ENCODE assay signal across 8 mouse cellular contexts in genomic region chr11:117326867-117327600, GRCm38 (mm10).
DNase-seq lines count a peak whose midpoint lies in the region; ATAC-seq and TF ChIP-seq lines count a peak whose summit lies in the region.

No protein-coding gene starts in this region.

- H3K27ac ChIP-seq in hindbrain, embryonic 10.5 days: peak overlapping the region; percentile 74
- H3K27ac ChIP-seq in hindbrain, embryonic 14.5 days: no peak overlapping the region
- peak overlapping the region; percentile 93; the same call in 1 of the 2 replicates for H3K27ac ChIP-seq in MEL (ENCODE audit: control insufficient read depth, low read depth, low read length)
- peak overlapping the region; percentile 98 for H3K27ac ChIP-seq in thymus, adult 2 months (ENCODE audit: control insufficient read depth, insufficient read depth, low read length)

- no peak overlapping the region for H3K9ac ChIP-seq in hindbrain, embryonic 14.5 days
- peak overlapping the region; percentile 63; the same call in 1 of the 2 replicates for H3K9ac ChIP-seq in MEL (ENCODE audit: control insufficient read depth, low read depth, low read length, poor library complexity, severe bottlenecking)

- ATAC-seq in hindbrain, embryonic 14.5 days (ENCODE audit: low FRiP score): no peak

- H3K4me2 ChIP-seq in hindbrain, embryonic 14.5 days (replicated peaks): no peak overlapping the region

- H3K27me3 ChIP-seq in hindbrain, embryonic 10.5 days (ENCODE audit: insufficient read depth, poor library complexity, severe bottlenecking): no peaks in the 10 kb centered on the region
- H3K27me3 ChIP-seq in hindbrain, embryonic 14.5 days (ENCODE audit: control insufficient read depth, insufficient read depth, low read length): no peaks in the 10 kb centered on the region
- no peaks in the 10 kb centered on the region for H3K27me3 ChIP-seq in MEL (ENCODE audit: control insufficient read depth in 1 of 2, insufficient read depth in 2 of 2, low read length in 2 of 2)
- no peaks in the 10 kb centered on the region for H3K27me3 ChIP-seq in thymus, adult 2 months (ENCODE audit: control insufficient read depth, insufficient read depth, low read length)

- TF ChIP-seq EP300 in MEL (IDR thresholded peaks at IDR 0.05; ENCODE audit: low read depth in 1 of 2, low read length in 2 of 2): no peak

- no peak for DNase-seq in hindbrain, embryonic 10.5 days (ENCODE audit: low spot score)
- DNase-seq in hindbrain, embryonic 14.5 days (ENCODE audit: low spot score): no peak
- DNase-seq in 416B (ENCODE audit: low read depth) (peak; percentile 52), MEL (ENCODE audit: low read depth, low spot score) (no peak)
- DNase-seq in layer of hippocampus, adult 8-10 months (ENCODE audit: low spot score in 2 of 2): peak; percentile 54 to 58
- DNase-seq in thymus, adult 2 months: peak; percentile 63
- DNase-seq in gastrocnemius, postnatal 36 days: no peak
- no peak for DNase-seq in Muller cell, postnatal 12 days (ENCODE audit: inconsistent ontology term)

- H3K4me3 ChIP-seq in hindbrain, embryonic 10.5 days: no peak overlapping the region
- no peak overlapping the region for H3K4me3 ChIP-seq in hindbrain, embryonic 14.5 days (replicated peaks; ENCODE audit: low read length)
- no peak overlapping the region; a peak in 1 of 4 replicates for H3K4me3 ChIP-seq in MEL (ENCODE audit: control insufficient read depth in 1 of 2, insufficient read depth in 1 of 2, low read depth in 2 of 2, low read length in 2 of 2)
- peak overlapping the region; percentile 28 for H3K4me3 ChIP-seq in thymus, adult 2 months (ENCODE audit: control insufficient read depth, insufficient read depth, low read length)

- TF ChIP-seq CTCF in MEL (IDR thresholded peaks at IDR 0.05 in 2 of 3, conservative IDR thresholded peaks at IDR 0.05 in 1 of 3; ENCODE audit: control insufficient read depth in 1 of 3, insufficient read depth in 1 of 3, low read depth in 2 of 3, low read length in 3 of 3, poor library complexity in 1 of 3, severe bottlenecking in 1 of 3): no peak
- no peak for TF ChIP-seq CTCF in thymus, adult 2 months (IDR thresholded peaks at IDR 0.05; ENCODE audit: borderline replicate concordance, control insufficient read depth, extremely low read depth, insufficient read depth, low read length, poor library complexity)

- H3K4me1 ChIP-seq in hindbrain, embryonic 10.5 days (replicated peaks): peaks cover 88% of the 10 kb centered on the region
- peaks cover 34% of the 10 kb centered on the region for H3K4me1 ChIP-seq in hindbrain, embryonic 14.5 days (replicated peaks; ENCODE audit: control insufficient read depth, insufficient read depth, low read length)
- peaks cover 32 to 68% of the 10 kb centered on the region in 2 experiments for H3K4me1 ChIP-seq in MEL (ENCODE audit: control insufficient read depth in 1 of 2, insufficient read depth in 2 of 2, low read length in 2 of 2)
- peaks cover 89% of the 10 kb centered on the region for H3K4me1 ChIP-seq in thymus, adult 2 months (replicated peaks; ENCODE audit: control insufficient read depth, insufficient read depth, low read length)

- 77% methylated on average over 16 of the region's 16 CpGs for WGBS in hindbrain, embryonic 10.5 days
- 70% methylated on average over 16 of the region's 16 CpGs for whole genome bisulfite sequencing in hindbrain, embryonic 14.5 days
- 12% methylated on average over 16 of the region's 16 CpGs for WGBS in thymus, adult 2 months

- peaks cover 11% of the 10 kb centered on the region; the same call in 1 of the 2 replicates for H3K36me3 ChIP-seq in hindbrain, embryonic 10.5 days
- no peaks in the 10 kb centered on the region for H3K36me3 ChIP-seq in hindbrain, embryonic 14.5 days (replicated peaks; ENCODE audit: control insufficient read depth, insufficient read depth)
- peaks cover 0 to 53% of the 10 kb centered on the region in 2 experiments; a peak in 2 of 4 replicates for H3K36me3 ChIP-seq in MEL (ENCODE audit: control insufficient read depth in 1 of 2, insufficient read depth in 2 of 2, low read length in 2 of 2)
- no peaks in the 10 kb centered on the region for H3K36me3 ChIP-seq in thymus, adult 2 months (ENCODE audit: control insufficient read depth, insufficient read depth, low read length)

- no peaks in the 10 kb centered on the region for H3K9me3 ChIP-seq in hindbrain, embryonic 10.5 days
- no peaks in the 10 kb centered on the region for H3K9me3 ChIP-seq in hindbrain, embryonic 14.5 days (ENCODE audit: control insufficient read depth, low read length)
- H3K9me3 ChIP-seq in MEL (replicated peaks; ENCODE audit: insufficient read depth, low read length): no peaks in the 10 kb centered on the region

- intact Hi-C loops in gastrocnemius, postnatal 36 days (cut with DNase I): no loop called here

- no peak for TF ChIP-seq POLR2A in MEL (IDR thresholded peaks at IDR 0.05; ENCODE audit: control insufficient read depth in 1 of 2, insufficient read depth in 1 of 2, low read depth in 1 of 2, low read length in 2 of 2, poor library complexity in 1 of 2)
- 0 out of 2 replicates have a peak, but pooled peaks have one; percentile 9 for TF ChIP-seq POLR2A in thymus, adult 2 months (IDR thresholded peaks at IDR 0.05; ENCODE audit: control insufficient read depth, extremely low read depth, insufficient read depth, low read length, poor library complexity)

- H3K79me2 ChIP-seq in MEL (ENCODE audit: control insufficient read depth, insufficient read depth, low read length, poor library complexity): peaks cover 13% of the 10 kb centered on the region

- no peak for TF ChIP-seq RAD21 in MEL (IDR thresholded peaks at IDR 0.05; ENCODE audit: low read depth, low read length)

TF ChIP-seq in MEL, 35 proteins besides CTCF, POLR2A, EP300 and RAD21:
- TF ChIP-seq USF1 (IDR thresholded peaks at IDR 0.05; ENCODE audit: low read depth, low read length): no peak
- TF ChIP-seq ZKSCAN1 (IDR thresholded peaks at IDR 0.05; ENCODE audit: low read depth, low read length): no peak
- no peak for TF ChIP-seq MAFK (IDR thresholded peaks at IDR 0.05; ENCODE audit: borderline replicate concordance, low read depth, low read length)
- TF ChIP-seq KAT2A (conservative IDR thresholded peaks at IDR 0.05; ENCODE audit: low read depth, low read length): no peak
- no peak for TF ChIP-seq GABPA (IDR thresholded peaks at IDR 0.05; ENCODE audit: low read depth, low read length)
- TF ChIP-seq JUND (IDR thresholded peaks at IDR 0.05; ENCODE audit: low read depth, low read length): no peak
- no peak for TF ChIP-seq E2F4 (IDR thresholded peaks at IDR 0.05; ENCODE audit: borderline replicate concordance, low read depth, low read length)
- no peak for TF ChIP-seq ZNF384 (IDR thresholded peaks at IDR 0.05; ENCODE audit: low read depth, low read length)
- no peak for TF ChIP-seq BHLHE40 (IDR thresholded peaks at IDR 0.05; ENCODE audit: borderline replicate concordance, low read depth, low read length)
- TF ChIP-seq POLR2AphosphoS2 (IDR thresholded peaks at IDR 0.05; ENCODE audit: low read length): no peak
- TF ChIP-seq MEF2A (IDR thresholded peaks at IDR 0.05; ENCODE audit: extremely low read depth, insufficient replicate concordance, low read depth, low read length, poor library complexity, severe bottlenecking): no peak
- TF ChIP-seq MYC (IDR thresholded peaks at IDR 0.05; ENCODE audit: low read depth, low read length): no peak
- TF ChIP-seq POLR2AphosphoS5 (IDR thresholded peaks at IDR 0.05; ENCODE audit: borderline replicate concordance, low read depth, low read length): no peak; the same call in 1 of the 2 replicates
- TF ChIP-seq CHD1 (IDR thresholded peaks at IDR 0.05; ENCODE audit: low read depth, low read length): no peak
- TF ChIP-seq GATA1 (IDR thresholded peaks at IDR 0.05; ENCODE audit: low read depth, low read length): no peak
- no peak for TF ChIP-seq TBP (IDR thresholded peaks at IDR 0.05; ENCODE audit: low read depth, low read length)
- no peak for TF ChIP-seq MAX (IDR thresholded peaks at IDR 0.05; ENCODE audit: low read length)
- no peak for TF ChIP-seq USF2 (IDR thresholded peaks at IDR 0.05; ENCODE audit: borderline replicate concordance in 1 of 2, insufficient read depth in 1 of 2, low read depth in 1 of 2, low read length in 2 of 2)

Comparison
In these comparisons a context has a peak if more than half of its experiments do, and no peak if none do; other contexts are left out.
1. DNase-seq: peak in 416B (single experiment), layer of hippocampus, adult 8-10 months (2 of 2) and thymus, adult 2 months (single experiment); none in hindbrain, embryonic 10.5 days (single experiment), hindbrain, embryonic 14.5 days (single experiment), MEL (single experiment), gastrocnemius, postnatal 36 days (0 of 2) and Muller cell, postnatal 12 days (single experiment).